Mouse (Mus musculus): ENCODE measurements at regions not wholly inside any gene's neighbourhood (a gene's known extent, or its start where the extent isn't known, plus 50 kb on each side); places are given as distances from the start of the nearest gene placed in this dataset.

GRCm38 (mm10) chr5:136635119-136635518, 57.8 kb upstream of the Myl10 start:
- H3K79me2 ChIP-seq (ENCODE audit: inconsistent target), result no peaks in the 10 kb centered on the region
- no peaks in the 10 kb centered on the region for H3K36me3 ChIP-seq (ENCODE audit: inconsistent target)
- H3K4me3 ChIP-seq (ENCODE audit: inconsistent target), result no peak overlapping the region
- WGBS (ENCODE audit: missing documents), result 96% methylated on average over 2 of the region's 2 CpGs
- no peak overlapping the region for H3K27ac ChIP-seq

- Histone ChIP-seq H3K36me3 (ENCODE audit: inconsistent target) (no peaks in the 10 kb centered on the region), H3K4me3 (ENCODE audit: inconsistent target) (no peak overlapping the region), H3K27ac (no peak overlapping the region), H3K79me2 (ENCODE audit: inconsistent target) (no peaks in the 10 kb centered on the region)
- 58% methylated on average over 1 of the region's 1 CpGs for WGBS (ENCODE audit: missing documents)
These were observed 56.5 kb upstream of the Myl10 start for GRCm38 (mm10) chr5:136636476-136636875.

- H3K36me3 ChIP-seq (ENCODE audit: inconsistent target), result no peaks in the 10 kb centered on the region
- WGBS (ENCODE audit: missing documents), result 88% methylated on average over 10 of the region's 11 CpGs
These were observed 55.1 kb upstream of the Myl10 start for GRCm38 (mm10) chr5:136637872-136638271.

GRCm38 (mm10) chr5:136640871-136641619, 51.9 kb upstream of the Myl10 start:
- WGBS (ENCODE audit: missing documents), result 77% methylated on average over 5 of the region's 5 CpGs
- Histone ChIP-seq H3K27ac (no peak overlapping the region), H3K4me3 (ENCODE audit: inconsistent target) (no peak overlapping the region)

More at GRCm38 (mm10) chr5:136637872-136638271, 55.1 kb upstream of the Myl10 start:
- H3K79me2 ChIP-seq (ENCODE audit: inconsistent target), result no peaks in the 10 kb centered on the region
- H3K4me3 ChIP-seq (ENCODE audit: inconsistent target), result no peak overlapping the region
- no peak overlapping the region for H3K27ac ChIP-seq

DNA sequence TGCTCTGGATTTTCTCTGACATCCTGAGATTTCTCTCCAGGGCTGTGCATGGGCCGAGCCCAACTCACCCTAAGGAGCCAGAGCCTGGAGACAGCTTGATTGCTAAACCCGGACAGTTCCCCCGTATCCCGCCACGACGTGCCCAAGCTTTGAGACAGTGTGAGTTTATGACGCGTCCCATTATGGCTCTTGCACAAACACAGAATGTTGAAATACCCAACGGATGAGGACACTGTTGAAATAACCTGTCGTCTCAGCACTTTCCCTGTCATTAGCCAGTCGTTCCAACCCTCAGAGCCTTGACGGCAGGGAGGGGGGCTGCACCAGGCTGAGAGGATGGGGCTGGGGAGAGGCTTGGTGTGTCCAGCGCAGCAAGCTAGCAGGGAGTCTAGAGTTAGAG, 50.7 kb upstream of the Myl10 start:
- Histone ChIP-seq H3K27ac (no peak overlapping the region), H3K36me3 (ENCODE audit: inconsistent target) (no peaks in the 10 kb centered on the region), H3K4me3 (ENCODE audit: inconsistent target) (no peak overlapping the region), H3K79me2 (ENCODE audit: inconsistent target) (no peaks in the 10 kb centered on the region)
- WGBS (ENCODE audit: missing documents), result 7% methylated on average over 13 of the region's 13 CpGs

More at GRCm38 (mm10) chr5:136640871-136641619, 51.9 kb upstream of the Myl10 start:
- Histone ChIP-seq H3K79me2 (ENCODE audit: inconsistent target) (no peaks in the 10 kb centered on the region), H3K36me3 (ENCODE audit: inconsistent target) (no peaks in the 10 kb centered on the region)

Data from macrophage (primary cell).